Mouse (Mus musculus) liver, postnatal 0 days (tissue): Measurements from ENCODE around the gene Zfp423. TPM values are rescaled to one million over a fixed set of nuclear protein-coding genes. Genes with fewer than 3 reads are reported as not detected.

ENCODE experiments used
- ATAC-seq: fragments of 200-750 bp; cut with Nextera tagmentation; 2 replicates; pipeline ENCODE4 v1.8.0; 2017; ENCODE audit warnings: mild to moderate bottlenecking, moderate library complexity
- DNase-seq: peaks from one replicate; pipeline ENCODE4 v3.0.0-alpha.2; 2016
- H3K27ac ChIP-seq: fragments of 300-500 bp; sonication (generic); 2 replicates; pipeline ENCODE4 v1.5.1; 2014; ENCODE audit warnings: antibody characterized with exemption, moderate library complexity, mild to moderate bottlenecking, low read depth
- H3K27me3 ChIP-seq: fragments of 300-500 bp; sonication (generic); 2 replicates; pipeline ENCODE4 v1.6.1; 2014; ENCODE audit warnings: low read length, control low read depth, mixed read lengths; ENCODE audit not compliant: insufficient read depth
- H3K36me3 ChIP-seq: fragments of 300-500 bp; sonication (generic); replicated peaks from 2 replicates; pipeline ENCODE4 v1.6.1; 2014; ENCODE audit warnings: mild to moderate bottlenecking, control low read depth, low read length, moderate library complexity, mixed read lengths; ENCODE audit not compliant: insufficient read depth
- H3K4me1 ChIP-seq: fragments of 300-500 bp; sonication (generic); 2 replicates; pipeline ENCODE4 v1.6.1; 2014; ENCODE audit warnings: antibody characterized with exemption, mild to moderate bottlenecking, control low read depth; ENCODE audit not compliant: insufficient read depth
- H3K4me2 ChIP-seq: fragments of 300-500 bp; sonication (generic); 2 replicates; pipeline ENCODE4 v1.6.1; 2014; ENCODE audit warnings: low read depth, mild to moderate bottlenecking, low read length, moderate library complexity, mixed read lengths
- H3K4me3 ChIP-seq: fragments of 300-500 bp; sonication (generic); 2 replicates; pipeline ENCODE4 v1.5.1; 2014; ENCODE audit warnings: low read depth, low read length
- H3K9ac ChIP-seq: fragments of 300-500 bp; sonication (generic); replicated peaks from 2 replicates; pipeline ENCODE4 v1.6.1; 2014; ENCODE audit warnings: mild to moderate bottlenecking, moderate library complexity
- H3K9me3 ChIP-seq: fragments of 300-500 bp; sonication (generic); 2 replicates; pipeline ENCODE4 v1.6.1; 2016; ENCODE audit warnings: mild to moderate bottlenecking, control low read depth, low read length, mixed read lengths
- CTCF ChIP-seq: sonication (generic); IDR thresholded peaks from 2 replicates; pipeline ENCODE4 v1.5.1; 2016; ENCODE audit warnings: antibody characterized with exemption, low read depth
- EP300 ChIP-seq: IDR thresholded peaks from 2 replicates; pipeline ENCODE4 v1.6.1; 2016; ENCODE audit warnings: antibody characterized with exemption, low read depth, mild to moderate bottlenecking
- WGBS: fragments of 180-500 bp; shearing (Covaris S2); extraction: QIAGEN DNeasy Blood & Tissue Kit; methylation state at CpG from one replicate; pipeline ENCODE4 v1.1.7; 2014; ENCODE audit not compliant: insufficient replicate concordance; 5-methylcytosine and 5-hydroxymethylcytosine counted together
- polyA plus RNA-seq: library from polyadenylated mRNA; unstranded; fragments of >200 nt; fragmentation: Nextera tagmentation; extraction: Ambion mirVana; gene quantifications from 2 replicates; pipeline ENCODE4 v1.2.1, GENCODE M21; 2015

Gene Zfp423
- polyA plus RNA-seq, 1 experiment from 2014 or later: 0.31 TPM

GRCm38 (mm10) chr8:87928857-87929256 is 30.5 kb downstream of the Zfp423 start:
- no peak overlapping the region for H3K4me3 ChIP-seq
- no peak for TF ChIP-seq CTCF
- no peak for TF ChIP-seq EP300
- ATAC-seq (no peak), DNase-seq (no peak)
- H3K4me2 ChIP-seq: no peak overlapping the region
- WGBS: 61% methylated on average over 2 of the region's 2 CpGs
- H3K9me3 ChIP-seq: no peaks in the 10 kb centered on the region
- H3K27me3 ChIP-seq: 0 out of 2 replicates have a peak, but pooled peaks cover 3% of the 10 kb centered on the region
- no peak overlapping the region for H3K27ac ChIP-seq
- H3K36me3 ChIP-seq: no peaks in the 10 kb centered on the region
- no peak overlapping the region for H3K9ac ChIP-seq
- no peaks in the 10 kb centered on the region for H3K4me1 ChIP-seq

- ATAC-seq: no peak
- no peak overlapping the region for H3K9ac ChIP-seq
- no peaks in the 10 kb centered on the region for H3K36me3 ChIP-seq
- no peaks in the 10 kb centered on the region for H3K9me3 ChIP-seq
- H3K4me1 ChIP-seq: no peaks in the 10 kb centered on the region
- no peak overlapping the region for H3K4me3 ChIP-seq
- no peak for DNase-seq
- 0 out of 2 replicates have a peak, but pooled peaks cover 3% of the 10 kb centered on the region for H3K27me3 ChIP-seq
- no peak overlapping the region for H3K4me2 ChIP-seq
- TF ChIP-seq EP300 (no peak), CTCF (no peak)
- H3K27ac ChIP-seq: no peak overlapping the region
- WGBS: 66% methylated on average over 10 of the region's 10 CpGs
These were observed 32.2 kb downstream of the Zfp423 start for GRCm38 (mm10) chr8:87927034-87927830.

DNA sequence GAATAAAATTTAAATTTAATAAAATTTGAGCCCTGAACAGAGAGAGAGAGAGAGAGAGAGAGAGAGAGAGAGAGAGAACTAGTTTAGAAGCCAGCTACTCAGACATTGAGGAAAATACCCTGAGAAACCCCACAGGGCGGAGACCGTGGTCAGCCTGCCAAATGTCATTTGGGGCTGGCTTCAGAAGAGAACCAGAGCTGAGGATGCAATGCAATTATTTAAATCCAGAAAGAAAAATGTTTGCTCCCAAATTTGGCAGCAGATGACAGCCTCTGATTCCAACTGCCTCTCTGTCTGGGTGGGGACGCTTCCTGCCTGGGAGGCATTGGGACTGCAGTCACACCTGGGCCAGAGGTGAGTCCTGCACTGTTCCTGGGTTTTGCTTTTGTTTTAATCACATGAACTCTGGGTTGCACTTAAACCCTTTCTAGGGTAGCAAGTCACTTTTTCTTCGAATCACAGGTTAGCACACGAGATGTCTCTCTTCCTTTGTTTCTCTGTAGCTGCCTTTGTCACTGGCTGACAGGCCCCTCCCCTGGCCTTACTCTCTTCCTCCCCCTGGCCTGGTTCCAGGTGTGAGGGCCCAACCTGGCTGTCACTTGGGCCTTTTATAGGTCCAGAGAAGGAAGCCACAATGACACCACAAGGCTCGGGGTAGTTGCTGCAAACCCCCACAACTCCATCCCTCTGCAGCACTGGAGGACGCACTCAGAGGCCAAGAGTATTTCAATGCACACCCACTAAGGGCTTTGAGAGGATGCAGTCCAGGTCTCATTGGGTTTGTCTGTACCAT is 33.1 kb downstream of the Zfp423 start:
- TF ChIP-seq EP300 (no peak), CTCF (no peak)
- Histone ChIP-seq H3K9ac (no peak overlapping the region), H3K27ac (no peak overlapping the region), H3K36me3 (no peaks in the 10 kb centered on the region), H3K4me1 (no peaks in the 10 kb centered on the region), H3K9me3 (no peaks in the 10 kb centered on the region), H3K4me3 (no peak overlapping the region), H3K4me2 (no peak overlapping the region), H3K27me3 (0 out of 2 replicates have a peak, but pooled peaks cover 3% of the 10 kb centered on the region)
- 58% methylated on average over 7 of the region's 7 CpGs for WGBS
- DNase-seq: no peak
- ATAC-seq: no peak

DNA sequence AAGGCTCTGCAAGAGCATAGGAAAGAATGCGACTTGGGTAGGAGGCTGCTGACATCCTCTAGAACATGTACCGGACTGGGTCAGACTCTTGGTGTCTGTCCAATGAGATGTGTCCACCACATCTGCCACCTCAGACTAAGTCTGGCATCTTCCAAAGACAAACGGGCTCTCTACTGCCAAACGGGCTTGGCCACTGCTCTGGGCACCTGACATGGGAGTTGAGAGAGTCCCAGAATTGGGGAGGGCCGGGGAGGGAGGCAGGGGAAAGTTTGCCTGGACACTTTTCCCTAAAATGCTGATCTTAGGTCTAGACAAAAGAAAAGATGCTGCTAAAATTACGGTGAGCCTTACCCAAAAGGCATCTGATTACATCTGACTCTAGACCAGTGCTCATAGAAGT is 36.5 kb downstream of the Zfp423 start:
- ATAC-seq (no peak), DNase-seq (no peak)
- Histone ChIP-seq H3K4me3 (no peak overlapping the region), H3K4me1 (no peaks in the 10 kb centered on the region), H3K27ac (no peak overlapping the region), H3K36me3 (no peaks in the 10 kb centered on the region), H3K4me2 (no peak overlapping the region), H3K27me3 (no peaks in the 10 kb centered on the region), H3K9me3 (no peaks in the 10 kb centered on the region), H3K9ac (no peak overlapping the region)
- TF ChIP-seq EP300 (no peak), CTCF (no peak)
- WGBS: 68% methylated on average over 6 of the region's 6 CpGs

DNA sequence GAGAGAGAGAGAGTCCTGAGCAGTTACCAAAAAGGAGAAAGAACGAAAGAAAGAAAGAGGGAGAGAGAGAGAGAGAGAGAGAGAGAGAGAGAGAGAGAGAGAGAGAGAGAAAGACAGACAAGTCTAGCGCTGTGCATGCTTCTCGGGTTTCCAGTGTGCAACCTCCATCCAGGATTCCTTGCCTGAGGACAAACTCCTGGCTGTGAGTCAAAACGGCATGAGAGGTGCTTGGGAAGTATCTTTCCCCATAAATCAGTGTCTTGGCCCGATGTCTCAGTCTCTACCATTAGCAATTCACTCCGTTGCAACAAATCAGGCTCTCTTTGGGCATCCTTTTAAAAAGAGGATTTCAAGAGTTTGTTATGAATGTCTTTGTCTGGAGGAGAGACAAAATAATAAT is 36.9 kb downstream of the Zfp423 start:
- Histone ChIP-seq H3K36me3 (no peaks in the 10 kb centered on the region), H3K4me3 (no peak overlapping the region), H3K9me3 (no peaks in the 10 kb centered on the region), H3K4me2 (no peak overlapping the region), H3K27ac (no peak overlapping the region), H3K4me1 (no peaks in the 10 kb centered on the region), H3K9ac (no peak overlapping the region), H3K27me3 (no peaks in the 10 kb centered on the region)
- WGBS: 59% methylated on average over 6 of the region's 6 CpGs
- no peak for TF ChIP-seq EP300
- TF ChIP-seq CTCF: no peak
- ATAC-seq: no peak
- DNase-seq: no peak

- TF ChIP-seq EP300 (no peak), CTCF (no peak)
- H3K27me3 ChIP-seq: no peaks in the 10 kb centered on the region
- H3K4me2 ChIP-seq: no peak overlapping the region
- no peak for DNase-seq
- H3K4me3 ChIP-seq: no peak overlapping the region
- H3K27ac ChIP-seq: no peak overlapping the region
- no peak for ATAC-seq
- H3K36me3 ChIP-seq: no peaks in the 10 kb centered on the region
- H3K9me3 ChIP-seq: no peaks in the 10 kb centered on the region
- no peaks in the 10 kb centered on the region for H3K4me1 ChIP-seq
- no peak overlapping the region for H3K9ac ChIP-seq
- WGBS: 56% methylated on average over 5 of the region's 5 CpGs
These were observed 41.4 kb downstream of the Zfp423 start for GRCm38 (mm10) chr8:87918004-87918403.
